Mouse (Mus musculus) bone marrow, adult 2 months (tissue): ENCODE measurements around the gene Nkiras2. TPM values are rescaled to one million over a fixed set of nuclear protein-coding genes. Genes with fewer than 3 reads are reported as not detected.
"Not testable (repeated sequence)": the region's sequence is repeated elsewhere in the genome, so short reads cannot be mapped to it uniquely, and the experiment has no call there.

ENCODE experiments used
- H3K27ac ChIP-seq: fragments of 200-500 bp; 2 replicates; pipeline ENCODE4 v1.5.1; 2012; ENCODE audit warnings: low read depth, mild to moderate bottlenecking, control low read depth, inconsistent platforms, low read length; ENCODE audit not compliant: control insufficient read depth, poor library complexity, insufficient read depth
- H3K4me1 ChIP-seq: fragments of 200-500 bp; 2 replicates; pipeline ENCODE4 v1.6.1; 2011; ENCODE audit warnings: low read length; ENCODE audit not compliant: control insufficient read depth, insufficient read depth
- H3K4me3 ChIP-seq: fragments of 200-500 bp; replicated peaks from 2 replicates; pipeline ENCODE3; 2011; ENCODE audit warnings: mild to moderate bottlenecking, low read depth, low read length, control low read depth; ENCODE audit not compliant: control insufficient read depth
- CTCF ChIP-seq: fragments of 200-500 bp; IDR thresholded peaks from 2 replicates; pipeline ENCODE4 v1.5.1; 2011; ENCODE audit warnings: low read length, control low read depth; ENCODE audit not compliant: control insufficient read depth, insufficient read depth
- POLR2A ChIP-seq: fragments of 200-500 bp; IDR thresholded peaks from 2 replicates; pipeline ENCODE4 v1.6.1; 2011; ENCODE audit warnings: low read depth, mild to moderate bottlenecking, control low read depth, low read length, borderline replicate concordance; ENCODE audit not compliant: control insufficient read depth
- WGBS: fragments of 180-500 bp; shearing (Covaris S2); methylation state at CpG from one replicate; pipeline ENCODE4 v1.1.7; 2018; 5-methylcytosine and 5-hydroxymethylcytosine counted together
- polyA plus RNA-seq: library from polyadenylated mRNA; stranded (reverse); fragments of >200 nt; gene quantifications from 2 replicates; pipeline ENCODE4 v1.2.4, GENCODE M21; 2011; ENCODE audit warnings: low replicate concordance; ENCODE audit not compliant: missing spikeins, insufficient read depth, insufficient read length

Nkiras2 gene
- polyA plus RNA-seq, 1 experiment: 13.1 TPM

GRCm38 (mm10) chr11:100605451-100605850, 13.6 kb upstream of the Nkiras2 start:
- Histone ChIP-seq H3K4me3 (no peak overlapping the region), H3K4me1 (peaks cover 3% of the 10 kb centered on the region), H3K27ac (no peak overlapping the region)
- no peak for TF ChIP-seq POLR2A
- 91% methylated on average over 10 of the region's 10 CpGs for WGBS

DNA sequence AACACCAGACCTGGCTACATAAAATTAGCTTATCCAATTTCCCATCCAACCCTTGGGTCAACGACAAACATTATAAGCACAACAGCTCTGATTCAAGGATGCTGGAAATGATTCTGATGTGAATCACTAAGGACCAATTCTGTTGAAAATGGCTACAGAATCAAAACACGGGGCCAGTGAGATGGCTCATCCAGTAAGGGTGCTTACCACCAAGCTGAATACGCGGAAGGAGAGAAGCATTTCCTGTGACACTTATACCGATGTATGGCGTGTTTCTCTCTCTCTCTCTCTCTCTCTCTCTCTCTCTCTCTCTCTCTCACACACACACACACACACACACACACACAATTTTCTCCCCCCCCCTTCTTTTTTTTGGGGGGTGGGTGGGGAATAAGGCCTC, 11.9 kb upstream of the Nkiras2 start:
- H3K4me1 ChIP-seq: peaks cover 4% of the 10 kb centered on the region
- no peak overlapping the region for H3K27ac ChIP-seq
- H3K4me3 ChIP-seq: no peak overlapping the region
- 85% methylated on average over 6 of the region's 6 CpGs for WGBS
- TF ChIP-seq POLR2A: no peak
- TF ChIP-seq CTCF: no peak

DNA sequence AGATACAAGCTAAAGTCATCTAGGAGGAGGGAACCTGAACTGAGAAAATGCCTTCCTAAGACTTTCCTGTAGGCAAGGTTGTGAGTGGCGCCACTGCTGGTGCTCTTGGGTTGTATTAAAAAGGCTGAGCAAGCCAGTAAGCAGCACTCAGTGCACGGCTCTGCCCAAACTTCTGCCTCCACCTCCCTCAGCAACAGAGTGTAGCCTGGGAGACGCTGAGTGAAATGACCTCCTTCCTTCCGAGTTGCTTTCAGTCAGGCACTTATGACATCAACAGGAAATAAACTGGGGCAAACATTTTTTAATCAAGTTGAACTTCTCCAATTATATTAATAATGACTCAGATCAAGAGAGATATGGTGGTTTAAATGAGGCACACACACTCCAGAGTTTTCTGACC, 10.2 kb upstream of the Nkiras2 start:
- Histone ChIP-seq H3K27ac (no peak overlapping the region), H3K4me1 (peaks cover 4% of the 10 kb centered on the region), H3K4me3 (no peak overlapping the region)
- TF ChIP-seq POLR2A (no peak), CTCF (no peak)
- 28% methylated on average over 4 of the region's 4 CpGs for WGBS

DNA sequence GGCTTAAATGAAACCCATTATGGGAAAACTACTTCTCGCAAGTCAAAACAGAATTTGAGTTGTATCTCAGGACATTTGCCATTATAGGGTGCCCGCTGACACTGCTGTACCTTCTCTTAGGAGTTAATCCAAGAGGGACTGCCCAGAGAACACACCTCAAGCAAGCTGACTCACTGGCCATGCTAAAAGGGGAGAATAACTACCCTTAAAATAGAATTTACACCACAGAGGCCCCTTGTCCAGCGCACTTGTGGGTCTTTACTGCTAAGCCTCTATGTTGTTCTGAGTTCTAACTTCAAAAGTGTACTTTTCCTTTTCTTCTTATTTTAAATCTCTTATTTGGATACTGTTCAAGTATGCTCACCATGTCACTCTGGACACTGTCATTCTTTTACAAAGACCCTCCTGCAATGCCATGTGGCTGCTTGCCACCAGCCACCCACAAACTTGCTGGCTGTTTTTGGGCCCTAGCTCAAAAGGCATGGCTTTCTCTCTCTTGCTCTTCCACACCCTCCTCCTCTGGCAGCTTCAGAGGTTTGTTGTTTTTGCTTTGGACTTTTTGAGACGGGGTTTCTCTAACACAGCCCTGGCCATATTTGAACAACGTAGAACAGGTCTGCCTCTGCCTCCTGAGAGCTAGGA, 9.6 kb upstream of the Nkiras2 start:
- Histone ChIP-seq H3K4me3 (no peak overlapping the region), H3K27ac (no peak overlapping the region), H3K4me1 (peaks cover 4% of the 10 kb centered on the region)
- 87% methylated on average over 5 of the region's 5 CpGs for WGBS
- TF ChIP-seq POLR2A: no peak
- no peak for TF ChIP-seq CTCF

GRCm38 (mm10) chr11:100609997-100610680, 8.9 kb upstream of the Nkiras2 start:
- Histone ChIP-seq H3K27ac (no peak overlapping the region), H3K4me1 (peaks cover 4% of the 10 kb centered on the region), H3K4me3 (no peak overlapping the region)
- WGBS: 67% methylated on average over 9 of the region's 9 CpGs
- TF ChIP-seq CTCF (no peak), POLR2A (no peak)

- H3K4me3 ChIP-seq: no peak overlapping the region
- H3K27ac ChIP-seq: no peak overlapping the region
- peaks cover 4% of the 10 kb centered on the region for H3K4me1 ChIP-seq
- 67% methylated on average over 6 of the region's 6 CpGs for WGBS
- peak; percentile 25; the same call in 1 of the 2 replicates for TF ChIP-seq CTCF
- TF ChIP-seq POLR2A: no peak
Measured at GRCm38 (mm10) chr11:100611627-100612026, 7.4 kb upstream of the Nkiras2 start.

DNA sequence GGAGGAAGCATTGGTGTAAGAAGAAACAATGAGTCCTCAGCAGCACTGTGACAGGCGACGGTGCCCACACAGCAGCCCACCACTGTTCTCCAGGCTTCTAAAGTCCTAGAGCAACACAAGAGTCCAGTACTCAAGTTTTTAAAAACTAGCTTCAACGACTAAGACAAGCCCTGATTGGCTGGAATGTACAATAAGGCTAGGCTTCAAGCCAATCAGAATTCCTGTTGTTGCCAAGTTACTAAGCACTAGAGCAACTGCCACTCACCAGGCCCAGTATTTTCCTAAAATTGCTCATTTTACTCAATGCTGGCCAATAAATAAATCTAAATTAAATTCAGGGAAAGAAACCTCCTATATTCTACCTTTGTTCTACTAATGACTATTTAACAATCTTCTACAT, 5.8 kb upstream of the Nkiras2 start:
- WGBS: 86% methylated on average over 3 of the region's 3 CpGs
- H3K4me1 ChIP-seq: peaks cover 4% of the 10 kb centered on the region
- no peak for TF ChIP-seq CTCF
- TF ChIP-seq POLR2A: no peak
- no peak overlapping the region for H3K27ac ChIP-seq
- no peak overlapping the region for H3K4me3 ChIP-seq

GRCm38 (mm10) chr11:100616332-100616731, 2.7 kb upstream of the Nkiras2 start:
- peaks cover 1% of the 10 kb centered on the region; the same call in 1 of the 2 replicates for H3K4me1 ChIP-seq
- no peak for TF ChIP-seq POLR2A
- TF ChIP-seq CTCF: no peak
- no peak overlapping the region for H3K4me3 ChIP-seq
- WGBS: 83% methylated on average over 5 of the region's 5 CpGs
- no peak overlapping the region for H3K27ac ChIP-seq

DNA sequence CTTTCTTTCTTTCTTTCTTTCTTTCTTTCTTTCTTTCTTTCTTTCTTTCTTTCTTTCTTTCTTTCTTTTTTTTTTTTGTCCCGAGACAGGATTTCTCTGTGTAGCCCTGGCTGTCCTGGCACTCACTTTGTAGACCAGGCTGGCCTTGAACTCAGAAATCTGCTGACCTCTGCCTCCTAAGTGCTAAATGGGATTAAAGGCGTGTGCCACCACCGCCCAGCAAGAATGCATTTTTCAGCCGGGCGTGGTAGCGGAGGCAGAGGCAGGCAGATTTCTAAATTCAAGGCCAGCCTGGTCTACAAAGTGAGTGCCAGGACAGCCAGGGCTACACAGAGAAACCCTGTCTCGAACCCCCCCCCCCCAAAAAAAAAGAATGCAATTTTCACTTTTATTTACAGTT, 2.2 kb upstream of the Nkiras2 start:
- H3K4me1 ChIP-seq, H3K27ac ChIP-seq, H3K4me3 ChIP-seq: not testable (repeated sequence)
- 87% methylated on average over 7 of the region's 7 CpGs for WGBS
